Mouse (Mus musculus): ENCODE results near the gene Slc12a1. TPM values are rescaled to one million over a fixed set of nuclear protein-coding genes. Genes with fewer than 3 reads are reported as not detected.

Gene Slc12a1
- polyA plus RNA-seq, 1 experiment: not detected

DNA sequence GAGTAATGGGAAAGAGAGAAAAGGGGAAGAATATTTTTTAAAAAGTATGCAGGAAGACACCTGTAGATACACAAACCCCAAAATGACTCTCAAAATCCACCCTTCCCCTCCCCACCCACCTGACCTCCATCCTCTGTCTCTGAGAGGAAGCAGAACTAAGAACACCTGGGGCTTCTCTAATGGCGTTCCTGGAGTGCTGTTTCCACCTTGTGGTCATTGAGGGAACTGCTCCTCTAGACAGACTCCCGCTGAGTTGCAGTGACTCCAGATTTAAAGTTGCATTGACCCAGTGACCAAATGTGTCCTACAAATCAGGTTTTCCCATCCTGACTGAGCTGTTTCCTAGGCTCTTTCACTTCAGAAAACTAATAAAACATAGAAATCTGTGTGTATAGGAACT lies 36.9 kb downstream of the Slc12a1 start:
- Histone ChIP-seq H3K27ac (ENCODE audit: insufficient read depth, low read depth, low read length) (no peak overlapping the region), H3K4me3 (ENCODE audit: insufficient read depth, low read depth, low read length) (no peak overlapping the region), H3K4me1 (ENCODE audit: control insufficient read depth, insufficient read depth, low read length) (no peaks in the 10 kb centered on the region)
- WGBS: 1% methylated on average over 2 of the region's 2 CpGs
- TF ChIP-seq CTCF (IDR thresholded peaks at IDR 0.05; ENCODE audit: insufficient read depth, low read depth, low read length) (0 out of 2 replicates have a peak, but pooled peaks have one; percentile 29), POLR2A (IDR thresholded peaks at IDR 0.05; ENCODE audit: insufficient read depth, low read depth, low read length) (no peak)

DNA sequence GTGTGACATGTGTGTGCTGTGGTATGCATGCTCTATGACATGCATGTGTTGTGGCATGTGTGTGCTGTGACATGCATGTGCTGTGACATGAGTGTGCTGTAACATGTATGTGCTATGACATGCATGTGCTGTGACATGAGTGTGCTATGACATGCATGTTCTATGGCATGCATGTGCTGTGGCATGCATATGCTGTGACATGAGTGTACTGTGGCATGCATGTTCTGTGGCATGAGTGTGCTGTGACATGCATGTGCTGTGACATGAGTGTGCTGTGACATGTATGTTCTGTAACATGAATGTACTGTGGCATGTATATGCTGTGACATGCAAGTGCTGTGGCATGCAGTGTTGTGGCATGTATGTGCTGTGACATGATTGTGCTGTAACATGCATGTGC lies 40.6 kb downstream of the Slc12a1 start:
- TF ChIP-seq POLR2A (IDR thresholded peaks at IDR 0.05; ENCODE audit: insufficient read depth, low read depth, low read length) (no peak), CTCF (IDR thresholded peaks at IDR 0.05; ENCODE audit: insufficient read depth, low read depth, low read length) (no peak)

GRCm38 (mm10) chr2:125196771-125197170 lies 44.5 kb downstream of the Slc12a1 start:
- Histone ChIP-seq H3K4me3 (ENCODE audit: insufficient read depth, low read depth, low read length) (no peak overlapping the region), H3K4me1 (ENCODE audit: control insufficient read depth, insufficient read depth, low read length) (no peaks in the 10 kb centered on the region), H3K27ac (ENCODE audit: insufficient read depth, low read depth, low read length) (no peak overlapping the region)
- whole genome bisulfite sequencing: 45% methylated on average over 7 of the region's 7 CpGs
- TF ChIP-seq POLR2A (IDR thresholded peaks at IDR 0.05; ENCODE audit: insufficient read depth, low read depth, low read length): no peak
- TF ChIP-seq CTCF (IDR thresholded peaks at IDR 0.05; ENCODE audit: insufficient read depth, low read depth, low read length): no peak

More for the DNA sequence above, 40.6 kb downstream of the Slc12a1 start:
- H3K4me3 ChIP-seq (ENCODE audit: insufficient read depth, low read depth, low read length): no peak overlapping the region
- H3K4me1 ChIP-seq (ENCODE audit: control insufficient read depth, insufficient read depth, low read length): no peaks in the 10 kb centered on the region
- H3K27ac ChIP-seq (ENCODE audit: insufficient read depth, low read depth, low read length): no peak overlapping the region

GRCm38 (mm10) chr2:125208894-125209596 lies 56.7 kb downstream of the Slc12a1 start:
- 84% methylated on average over 14 of the region's 14 CpGs for WGBS
- TF ChIP-seq POLR2A (IDR thresholded peaks at IDR 0.05; ENCODE audit: insufficient read depth, low read depth, low read length) (no peak), CTCF (IDR thresholded peaks at IDR 0.05; ENCODE audit: insufficient read depth, low read depth, low read length) (no peak)
- H3K4me1 ChIP-seq (ENCODE audit: control insufficient read depth, insufficient read depth, low read length): no peaks in the 10 kb centered on the region
- H3K4me3 ChIP-seq (ENCODE audit: insufficient read depth, low read depth, low read length): no peak overlapping the region
- no peak overlapping the region for H3K27ac ChIP-seq (ENCODE audit: insufficient read depth, low read depth, low read length)

DNA sequence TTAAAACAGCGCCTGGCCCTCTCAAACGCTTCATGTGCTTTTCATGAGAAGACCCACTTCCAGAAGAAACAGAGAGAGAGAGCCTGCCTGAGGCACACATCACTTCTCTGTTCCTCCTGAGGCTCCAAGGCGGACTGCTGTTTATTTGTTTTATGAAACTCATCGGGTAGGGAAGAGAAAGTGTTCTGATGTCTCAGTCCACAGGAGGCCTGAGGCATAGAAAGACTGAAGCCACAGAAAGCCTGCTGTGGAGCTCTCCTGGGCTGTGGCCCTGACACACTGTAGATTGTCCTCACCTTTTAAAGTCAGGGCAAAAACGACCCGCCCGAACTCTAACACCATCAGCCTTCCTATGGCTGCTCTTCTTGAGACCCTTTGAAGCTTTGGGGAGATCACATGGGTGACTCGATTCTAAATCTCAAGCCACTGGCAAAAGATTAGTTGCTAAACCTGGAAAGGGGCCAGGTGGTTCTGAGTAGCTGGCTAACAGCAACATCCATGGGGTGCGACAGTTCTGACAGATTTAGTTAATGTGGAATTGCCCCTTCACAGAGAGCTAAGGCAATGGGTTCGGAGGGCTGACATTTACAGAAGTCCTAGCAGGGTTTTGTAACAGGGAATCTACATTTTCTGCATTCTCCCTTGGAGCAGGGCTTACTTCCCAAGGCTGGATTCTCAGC lies 59.7 kb downstream of the Slc12a1 start:
- TF ChIP-seq POLR2A (IDR thresholded peaks at IDR 0.05; ENCODE audit: insufficient read depth, low read depth, low read length): no peak
- TF ChIP-seq CTCF (IDR thresholded peaks at IDR 0.05; ENCODE audit: insufficient read depth, low read depth, low read length): no peak
- Histone ChIP-seq H3K4me3 (ENCODE audit: insufficient read depth, low read depth, low read length) (no peak overlapping the region), H3K4me1 (ENCODE audit: control insufficient read depth, insufficient read depth, low read length) (no peaks in the 10 kb centered on the region), H3K27ac (ENCODE audit: insufficient read depth, low read depth, low read length) (no peak overlapping the region)
- WGBS: 70% methylated on average over 10 of the region's 10 CpGs

- TF ChIP-seq CTCF (IDR thresholded peaks at IDR 0.05; ENCODE audit: insufficient read depth, low read depth, low read length) (no peak), POLR2A (IDR thresholded peaks at IDR 0.05; ENCODE audit: insufficient read depth, low read depth, low read length) (no peak)
- Histone ChIP-seq H3K4me1 (ENCODE audit: control insufficient read depth, insufficient read depth, low read length) (no peaks in the 10 kb centered on the region), H3K27ac (ENCODE audit: insufficient read depth, low read depth, low read length) (no peak overlapping the region), H3K4me3 (ENCODE audit: insufficient read depth, low read depth, low read length) (no peak overlapping the region)
- WGBS: 3% methylated on average over 3 of the region's 3 CpGs
These were observed 62.3 kb downstream of the Slc12a1 start for GRCm38 (mm10) chr2:125214592-125214991.

DNA sequence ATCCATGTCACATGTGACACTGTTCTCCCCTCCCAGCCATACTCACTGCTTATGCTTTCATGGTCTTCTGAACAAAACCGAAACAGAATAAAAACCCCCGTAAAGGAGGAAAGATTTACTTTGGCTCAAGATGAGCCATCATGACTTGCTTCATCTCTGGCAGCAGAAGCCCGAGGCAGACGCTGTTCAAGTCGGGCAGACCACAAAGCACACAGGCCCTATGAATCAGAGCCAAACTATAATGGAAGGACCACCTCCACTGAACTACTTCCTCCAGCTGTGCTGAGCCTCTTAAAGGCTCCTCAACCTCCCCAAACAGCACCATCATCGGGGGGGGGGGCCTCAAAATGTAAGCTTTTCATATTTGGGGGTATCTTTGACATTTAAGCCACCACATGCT lies 65.0 kb downstream of the Slc12a1 start:
- H3K27ac ChIP-seq (ENCODE audit: insufficient read depth, low read depth, low read length): no peak overlapping the region
- TF ChIP-seq POLR2A (IDR thresholded peaks at IDR 0.05; ENCODE audit: insufficient read depth, low read depth, low read length) (no peak), CTCF (IDR thresholded peaks at IDR 0.05; ENCODE audit: insufficient read depth, low read depth, low read length) (no peak)
- WGBS: 47% methylated on average over 6 of the region's 6 CpGs

GRCm38 (mm10) chr2:125218566-125218965 lies 66.3 kb downstream of the Slc12a1 start:
- Histone ChIP-seq H3K4me3 (ENCODE audit: insufficient read depth, low read depth, low read length) (no peak overlapping the region), H3K27ac (ENCODE audit: insufficient read depth, low read depth, low read length) (no peak overlapping the region), H3K4me1 (ENCODE audit: control insufficient read depth, insufficient read depth, low read length) (no peaks in the 10 kb centered on the region)
- 95% methylated on average over 1 of the region's 1 CpGs for WGBS
- no peak for TF ChIP-seq CTCF (IDR thresholded peaks at IDR 0.05; ENCODE audit: insufficient read depth, low read depth, low read length)
- no peak for TF ChIP-seq POLR2A (IDR thresholded peaks at IDR 0.05; ENCODE audit: insufficient read depth, low read depth, low read length)

More for the DNA sequence above, 65.0 kb downstream of the Slc12a1 start:
- H3K4me3 ChIP-seq (ENCODE audit: insufficient read depth, low read depth, low read length): no peak overlapping the region
- no peaks in the 10 kb centered on the region for H3K4me1 ChIP-seq (ENCODE audit: control insufficient read depth, insufficient read depth, low read length)

- Histone ChIP-seq H3K4me1 (ENCODE audit: control insufficient read depth, insufficient read depth, low read length) (no peaks in the 10 kb centered on the region), H3K27ac (ENCODE audit: insufficient read depth, low read depth, low read length) (no peak overlapping the region), H3K4me3 (ENCODE audit: insufficient read depth, low read depth, low read length) (no peak overlapping the region)
- no peak for TF ChIP-seq POLR2A (IDR thresholded peaks at IDR 0.05; ENCODE audit: insufficient read depth, low read depth, low read length)
- no peak for TF ChIP-seq CTCF (IDR thresholded peaks at IDR 0.05; ENCODE audit: insufficient read depth, low read depth, low read length)
- WGBS: 84% methylated on average over 3 of the region's 3 CpGs
These were observed 67.0 kb downstream of the Slc12a1 start for GRCm38 (mm10) chr2:125219268-125219667.

Measured in olfactory bulb, adult 2 months (tissue).